Mouse (Mus musculus) brain, embryonic 14.5 days (tissue): ENCODE results near the gene Akap9.

Source experiments
- CTCF ChIP-seq: fragments of 200-500 bp; IDR thresholded peaks from 2 replicates; pipeline ENCODE4 v1.5.1; 2012; ENCODE audit warnings: inconsistent platforms, mild to moderate bottlenecking, moderate library complexity, borderline replicate concordance; ENCODE audit not compliant: insufficient read depth, insufficient read length; ENCODE audit errors: extremely low read depth
- POLR2A ChIP-seq: fragments of 200-500 bp; IDR thresholded peaks from 2 replicates; pipeline ENCODE4 v1.6.1; 2012; ENCODE audit warnings: mild to moderate bottlenecking, inconsistent platforms, borderline replicate concordance; ENCODE audit not compliant: poor library complexity, insufficient read depth, insufficient read length, severe bottlenecking; ENCODE audit errors: extremely low read depth

GRCm38 (mm10) chr5:4019377-4019776 lies 91.5 kb downstream of the Akap9 start:
- no peak for TF ChIP-seq CTCF
- no peak for TF ChIP-seq POLR2A
